Mouse (Mus musculus): ENCODE data around the gene Ehd1.

The Ehd1 gene

DNA sequence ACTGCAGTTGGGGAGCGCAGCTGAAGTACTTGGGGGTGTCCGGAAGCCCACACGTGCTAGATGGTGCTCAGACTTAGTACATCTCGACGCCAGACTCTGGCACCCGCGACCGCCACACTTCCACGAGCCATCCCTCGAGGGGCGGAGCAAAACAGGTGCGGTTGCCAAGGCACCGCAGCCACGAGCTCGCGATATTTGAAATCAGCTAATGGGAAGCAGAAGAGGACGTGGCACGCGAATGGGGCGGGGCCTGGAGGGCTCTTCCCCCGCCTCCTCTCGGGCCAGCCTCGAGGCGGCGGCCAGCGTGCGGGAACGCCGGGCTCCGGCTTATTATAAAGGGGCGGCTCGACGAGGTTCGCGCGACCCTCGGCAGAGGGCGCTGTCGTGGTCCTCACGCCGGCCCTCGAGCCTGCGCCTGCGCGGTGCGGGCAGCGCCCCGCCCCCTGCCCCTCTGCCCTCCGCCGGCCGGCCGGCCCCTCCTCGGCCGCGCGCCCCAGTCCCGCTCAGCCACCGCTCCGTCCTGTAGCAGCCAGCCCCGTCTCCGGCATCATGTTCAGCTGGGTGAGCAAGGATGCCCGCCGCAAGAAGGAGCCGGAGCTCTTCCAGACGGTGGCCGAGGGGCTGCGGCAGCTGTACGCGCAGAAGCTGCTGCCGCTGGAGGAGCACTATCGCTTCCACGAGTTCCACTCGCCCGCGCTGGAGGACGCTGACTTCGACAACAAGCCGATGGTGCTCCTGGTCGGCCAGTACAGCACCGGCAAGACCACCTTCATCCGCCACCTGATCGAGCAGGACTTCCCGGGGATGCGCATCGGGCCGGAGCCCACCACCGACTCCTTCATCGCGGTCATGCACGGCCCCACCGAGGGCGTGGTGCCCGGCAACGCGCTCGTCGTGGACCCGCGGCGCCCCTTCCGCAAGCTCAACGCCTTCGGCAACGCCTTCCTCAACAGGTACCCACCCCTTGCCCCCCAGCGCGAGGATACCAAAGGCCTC, at the start of gene Ehd1:
TSS of gene Ehd1 (plus strand) at position 300 of the 996 bp plus-strand sequence.
- peak; percentile 98 for DNase-seq

DNA sequence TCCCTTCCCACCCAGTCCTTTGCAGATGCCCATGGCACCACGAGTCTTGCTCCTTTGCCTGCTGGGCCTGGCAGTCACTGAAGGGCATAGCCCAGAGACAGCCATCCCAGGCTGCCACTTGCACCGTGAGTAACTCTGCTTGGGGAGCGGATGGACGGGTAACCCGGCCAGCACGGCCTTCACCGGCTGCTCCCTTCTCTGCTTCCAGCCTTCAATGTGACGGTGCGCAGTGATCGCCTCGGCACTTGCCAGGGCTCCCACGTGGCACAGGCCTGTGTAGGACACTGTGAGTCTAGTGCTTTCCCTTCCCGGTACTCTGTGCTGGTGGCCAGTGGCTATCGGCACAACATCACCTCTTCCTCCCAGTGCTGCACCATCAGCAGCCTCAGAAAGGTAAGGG, 49.8 kb upstream of the Ehd1 start:
- no peak for DNase-seq

DNA sequence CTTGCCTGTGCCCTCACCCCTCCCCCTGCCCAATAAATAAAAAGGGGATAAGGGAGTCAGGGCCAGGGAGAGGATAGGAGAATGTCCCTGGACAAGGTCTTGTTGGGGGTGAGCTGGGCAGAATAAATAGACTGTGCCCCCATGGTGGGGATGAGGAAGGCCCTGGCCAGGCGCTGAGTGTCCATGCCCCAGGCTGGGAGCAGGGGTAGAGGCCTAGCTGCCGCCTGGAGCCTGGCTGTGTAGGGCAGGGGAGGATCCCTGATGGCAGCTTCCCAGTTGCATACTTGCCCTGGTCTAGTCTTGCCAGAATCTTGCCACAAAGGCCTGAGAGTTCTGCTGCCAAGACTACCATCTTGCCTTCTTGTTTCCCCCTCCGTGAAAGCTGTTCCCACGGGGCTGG, 48.7 kb upstream of the Ehd1 start:
- DNase-seq = no peak

DNA sequence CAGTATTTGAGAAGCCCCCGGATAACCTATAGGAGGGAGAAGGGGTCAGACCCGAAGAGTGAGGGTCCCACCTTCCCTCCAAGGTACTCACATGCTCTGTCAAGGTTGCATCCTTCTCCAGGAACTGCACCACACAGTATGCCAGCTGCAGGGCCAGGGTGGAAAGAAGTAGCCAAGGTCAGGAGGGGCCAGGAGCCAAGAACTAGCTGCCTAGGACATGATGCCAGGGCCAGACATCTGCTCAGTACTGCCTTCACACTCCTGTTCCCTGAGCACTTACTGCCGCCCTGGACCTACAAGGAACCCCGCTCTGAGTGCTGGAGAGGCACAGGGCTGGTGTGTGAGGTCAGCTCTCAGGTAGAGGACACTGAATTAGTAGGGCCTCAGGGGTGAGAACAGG, 46.1 kb upstream of the Ehd1 start:
- no peak for DNase-seq

DNA sequence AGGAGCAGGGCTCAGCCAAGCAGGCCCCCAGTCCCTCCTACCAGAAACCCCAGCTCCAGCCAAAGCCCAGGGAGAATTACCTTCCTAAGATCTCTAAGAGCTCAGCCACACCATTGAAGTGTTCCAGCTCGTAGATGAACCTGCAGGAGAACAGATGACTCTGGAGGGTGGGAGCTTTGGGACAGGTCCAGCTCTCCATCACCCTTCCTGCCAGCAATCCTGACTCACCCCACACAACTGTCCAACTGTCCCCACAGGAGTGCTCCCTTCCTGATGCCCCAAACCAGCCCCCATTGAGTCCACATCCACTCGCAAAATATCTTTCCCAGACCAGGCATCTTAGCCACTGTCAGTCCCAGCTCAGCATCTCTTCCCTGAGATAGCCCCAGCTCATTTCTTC, 45.5 kb upstream of the Ehd1 start:
- peak; percentile 26 for DNase-seq

DNA sequence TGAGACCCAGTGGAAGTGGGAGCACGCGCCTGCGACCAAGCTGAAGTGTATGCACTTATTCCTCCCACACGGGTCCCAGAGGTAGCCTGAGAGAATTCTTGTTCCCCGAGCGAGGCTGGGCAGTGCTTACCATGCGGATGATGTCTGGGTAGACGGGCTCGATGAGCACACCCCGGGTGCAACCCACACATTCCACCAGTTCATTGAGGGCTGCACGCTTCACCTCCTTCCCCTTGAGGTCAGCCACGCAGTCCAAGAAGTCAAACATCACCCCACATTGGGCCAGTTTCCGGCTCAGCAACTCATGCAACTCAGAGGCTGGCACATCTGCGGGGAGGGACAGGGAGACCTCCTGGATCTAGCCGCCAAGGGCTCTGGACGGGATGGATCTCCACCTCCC, 42.9 kb upstream of the Ehd1 start:
- peak; percentile 24 for DNase-seq

DNA sequence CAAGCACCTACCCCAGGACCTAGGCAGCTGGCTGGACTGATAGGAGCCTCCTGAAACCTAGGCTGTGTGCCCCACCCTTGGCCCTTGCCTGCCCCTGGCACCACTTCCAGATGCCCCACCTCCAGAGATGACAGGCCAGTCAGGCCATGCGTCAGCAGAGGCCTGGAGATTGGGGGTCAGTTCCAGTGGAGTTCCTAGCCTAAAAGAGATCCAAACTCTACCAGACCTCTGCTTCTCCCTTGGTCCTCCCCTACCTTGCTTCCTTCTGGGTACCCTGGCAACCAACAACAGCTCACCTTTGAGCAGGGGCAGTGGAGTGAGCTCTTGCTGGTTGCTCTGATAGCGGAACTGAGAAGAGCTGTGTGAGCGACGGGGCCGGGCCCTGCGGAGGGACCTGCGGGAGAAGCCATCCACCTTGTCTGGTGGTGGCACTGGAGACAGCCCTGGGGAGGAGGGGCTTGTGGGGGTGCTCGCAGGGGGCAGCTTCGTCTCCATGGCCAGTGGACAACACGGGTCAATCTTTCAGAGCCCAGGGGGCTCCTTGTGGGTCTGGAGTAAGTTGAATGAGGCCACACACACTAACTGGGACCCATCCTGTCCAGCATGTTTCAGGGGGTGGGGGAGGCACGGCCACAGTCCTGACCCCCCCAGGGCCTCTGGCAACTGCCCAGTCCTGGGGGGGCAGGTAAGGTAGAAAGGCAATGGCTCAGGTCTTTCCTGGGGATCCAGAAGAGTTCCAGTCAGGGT, 42.0 kb upstream of the Ehd1 start:
- peak; percentile 58 for DNase-seq

DNA sequence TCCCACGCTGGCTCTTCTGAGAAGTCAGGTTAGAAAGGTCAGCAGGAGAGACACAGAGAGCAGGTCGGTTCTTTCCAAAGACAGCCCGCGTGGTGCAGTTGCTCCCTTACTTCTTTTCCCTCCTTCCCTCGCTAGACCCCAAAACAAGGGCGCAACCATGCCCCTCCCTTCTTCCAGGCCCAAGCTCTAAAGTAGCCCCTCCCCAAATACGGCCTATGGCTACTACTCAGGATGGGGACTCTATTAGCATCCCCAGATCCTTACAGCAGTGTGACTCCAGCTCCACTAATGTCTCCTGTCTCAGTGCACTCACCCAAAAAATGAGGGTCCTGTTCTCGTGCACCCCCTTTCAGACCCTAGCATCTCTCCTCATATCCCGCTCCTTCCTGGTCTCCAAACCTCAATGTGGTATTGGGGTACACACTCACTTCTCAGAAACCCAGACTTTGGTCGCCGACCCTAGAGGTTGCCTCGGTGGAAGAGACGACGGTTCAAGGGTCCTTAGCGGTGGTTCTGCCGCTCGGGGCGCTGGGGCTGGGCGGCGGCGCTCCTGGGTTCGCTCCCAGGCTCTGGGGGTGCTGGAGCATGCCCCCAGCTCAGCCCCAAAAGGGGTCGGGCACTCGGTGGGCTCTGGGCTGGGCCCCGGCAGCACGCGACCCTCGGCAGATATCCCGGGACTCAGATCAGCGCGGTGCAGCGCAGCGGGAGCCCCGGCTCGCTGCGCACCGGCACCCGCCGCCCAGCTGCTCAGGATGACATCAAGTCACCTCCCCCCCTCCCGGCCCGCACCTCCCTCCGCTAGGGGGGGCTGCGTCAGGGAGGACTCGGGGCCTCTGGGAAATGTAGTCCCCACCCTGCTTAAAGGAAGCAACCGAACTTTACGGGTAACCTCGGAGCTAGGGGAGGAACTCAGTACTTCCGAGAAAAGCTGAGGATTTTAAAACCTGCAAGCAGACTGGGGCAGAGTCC, 41.2 kb upstream of the Ehd1 start, which contains the start of gene Ppp2r5b:
TSS of gene Ppp2r5b (minus strand) at position 789 of the 969 bp plus-strand sequence.
- peak; percentile 94 for DNase-seq

DNA sequence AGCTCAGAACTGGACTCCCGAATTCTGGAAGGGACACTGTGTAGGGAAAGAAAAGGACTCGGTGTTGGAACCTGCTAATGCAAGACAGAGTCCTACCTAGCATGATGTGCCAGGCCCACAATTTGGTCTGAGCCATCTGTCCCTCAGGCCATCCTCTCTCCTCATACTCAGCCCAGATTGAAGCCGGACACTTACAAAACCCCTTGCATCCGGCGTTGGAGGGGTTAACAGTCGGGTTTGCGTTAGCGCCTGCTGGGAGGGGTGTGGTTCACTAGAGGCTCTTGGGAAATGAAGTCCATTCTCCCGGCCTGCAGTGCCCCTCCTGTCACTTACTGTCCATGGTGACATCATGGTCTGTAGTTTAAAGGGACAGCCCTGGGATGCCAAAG, 40.5 kb upstream of the Ehd1 start:
- peak; percentile 92 for DNase-seq

DNA sequence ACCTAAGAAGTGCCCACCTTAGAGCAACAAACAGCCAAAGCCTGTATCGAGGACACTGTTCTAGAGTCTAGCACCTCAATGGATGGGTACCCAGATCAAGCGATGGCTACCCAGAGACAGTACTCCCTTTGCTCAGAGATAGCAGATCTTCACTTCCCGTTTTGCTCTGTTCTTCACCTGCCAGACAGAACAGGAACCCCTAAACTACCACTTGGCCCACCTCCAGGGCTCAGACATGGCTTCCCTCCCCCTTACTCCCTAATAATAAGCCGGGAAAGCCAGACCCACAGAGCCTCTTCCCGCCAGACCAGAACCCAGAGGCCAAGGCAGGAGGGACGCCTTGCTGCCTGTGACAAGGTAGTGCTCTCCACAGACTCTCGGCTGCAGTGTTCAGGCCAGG, 39.7 kb upstream of the Ehd1 start:
- DNase-seq = peak; percentile 57

DNA sequence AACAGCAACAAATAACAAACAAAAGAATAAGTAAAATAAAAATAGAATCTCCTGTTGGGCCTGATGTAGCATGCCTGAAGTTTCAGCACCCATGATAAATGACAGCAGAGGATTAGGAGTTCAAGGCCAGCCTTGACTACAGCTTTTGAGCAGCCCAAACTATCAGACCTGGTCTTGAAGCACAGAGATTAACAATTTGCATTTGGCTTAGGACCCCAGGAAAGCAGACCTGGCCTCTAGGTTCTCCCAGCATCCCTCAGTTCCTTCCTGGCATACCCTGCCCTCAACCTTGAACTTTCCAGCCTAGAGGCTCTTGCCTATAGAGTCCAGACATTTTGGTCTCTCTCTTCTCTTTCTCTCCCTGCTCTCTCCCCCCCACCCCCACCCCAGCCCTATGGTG, 37.8 kb upstream of the Ehd1 start:
- peak; percentile 2 for DNase-seq

DNA sequence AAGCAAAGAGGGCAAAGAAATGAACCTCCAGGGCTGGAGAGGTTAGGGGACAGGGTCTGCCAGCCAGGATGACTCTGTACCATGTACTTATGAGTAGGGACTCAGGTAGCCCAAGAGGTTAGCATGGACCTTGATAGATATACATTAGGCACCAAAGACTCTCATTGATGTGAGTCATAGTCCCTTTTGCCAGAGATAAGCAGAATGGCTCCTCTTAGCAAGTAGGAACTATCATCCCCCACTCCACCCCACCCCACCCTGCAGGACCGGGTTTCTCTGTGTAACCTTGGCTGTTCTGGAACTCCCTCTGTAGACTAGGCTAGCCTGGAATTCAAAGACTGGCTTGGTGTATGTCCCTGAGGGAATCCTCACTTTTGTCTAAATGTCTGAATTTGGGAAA, 36.4 kb upstream of the Ehd1 start:
- DNase-seq = peak; percentile 6

DNA sequence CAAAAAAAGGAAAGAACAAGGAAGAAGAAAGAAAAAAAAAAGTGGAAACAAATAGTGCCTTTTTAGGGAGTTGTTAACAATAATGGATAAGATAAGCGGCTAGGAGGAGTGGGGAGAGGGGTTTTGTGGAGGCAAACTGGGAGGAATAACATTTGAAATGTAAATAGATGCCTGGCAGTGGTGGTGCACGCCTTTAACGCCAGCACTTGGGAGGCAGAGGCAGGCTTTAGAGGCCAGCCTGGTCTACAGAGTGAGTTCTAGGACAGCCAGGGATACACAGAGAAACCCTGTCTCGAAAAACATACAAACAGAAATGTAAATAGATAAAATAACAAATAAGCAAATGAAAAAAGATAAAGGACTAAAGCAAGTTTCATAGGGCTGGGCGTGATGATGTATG, 35.8 kb upstream of the Ehd1 start:
- DNase-seq = no peak

DNA sequence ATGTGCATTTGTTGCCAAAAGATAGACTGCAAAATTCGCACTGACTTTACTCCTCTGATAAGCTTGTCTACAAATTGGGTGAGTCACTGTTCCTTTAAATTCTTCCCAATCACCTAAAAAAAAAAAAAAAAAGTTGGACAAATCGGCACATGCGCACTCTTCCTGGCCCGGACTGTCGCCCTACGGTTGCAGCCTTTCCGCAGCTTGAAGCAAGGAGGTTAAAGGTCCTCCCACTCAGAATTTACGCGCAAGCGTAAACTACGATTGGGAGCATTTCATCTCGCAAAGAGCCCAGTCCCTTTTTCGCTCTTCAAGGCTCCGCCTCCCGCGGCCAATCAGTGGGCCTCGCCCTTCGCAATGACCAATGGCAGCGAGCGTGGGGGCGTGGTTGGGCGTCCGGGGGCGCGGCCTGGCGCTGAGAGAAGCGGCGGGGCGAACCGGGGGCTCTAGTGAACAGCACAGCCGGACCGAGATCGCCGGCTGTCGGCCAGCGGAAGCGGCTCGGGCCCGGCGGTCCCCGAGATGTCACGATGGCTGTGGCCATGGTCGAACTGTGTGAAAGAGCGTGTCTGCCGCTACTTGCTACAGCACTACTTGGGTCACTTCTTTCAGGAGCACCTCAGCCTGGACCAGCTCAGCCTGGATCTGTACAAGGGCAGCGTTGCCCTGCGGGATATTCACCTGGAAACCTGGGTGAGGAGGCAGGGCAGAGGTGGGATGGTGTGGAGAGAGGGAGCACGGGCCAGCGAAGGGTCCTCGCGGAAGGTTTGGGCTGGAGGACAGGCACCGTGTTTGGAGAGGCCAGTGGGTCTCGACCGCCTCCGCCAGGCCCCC, 35.0 kb upstream of the Ehd1 start, which contains the start of gene Atg2a:
TSS of gene Atg2a (plus strand) at position 395 of the 834 bp plus-strand sequence.
- peak; percentile 98 for DNase-seq

DNA sequence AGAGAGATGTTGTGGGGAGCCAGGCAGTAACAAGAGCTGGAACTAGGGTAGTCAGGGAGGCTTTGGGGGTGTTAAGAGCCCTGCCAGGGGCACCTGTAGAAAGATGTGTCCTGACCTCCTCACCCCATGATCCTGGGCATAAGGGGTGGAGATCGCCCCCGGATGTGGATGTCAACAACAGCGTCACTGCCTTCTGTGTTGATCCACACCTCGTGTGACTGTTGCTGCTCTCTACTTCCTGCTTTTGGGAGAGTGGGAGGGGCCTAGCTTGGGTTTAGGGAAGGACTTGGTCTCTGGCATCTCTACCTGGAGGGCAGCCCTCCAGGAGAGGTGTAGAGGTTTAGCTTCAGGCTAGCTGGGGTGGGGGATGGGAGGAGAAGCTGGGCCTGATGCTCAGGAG, 34.2 kb upstream of the Ehd1 start:
- no peak for DNase-seq

DNA sequence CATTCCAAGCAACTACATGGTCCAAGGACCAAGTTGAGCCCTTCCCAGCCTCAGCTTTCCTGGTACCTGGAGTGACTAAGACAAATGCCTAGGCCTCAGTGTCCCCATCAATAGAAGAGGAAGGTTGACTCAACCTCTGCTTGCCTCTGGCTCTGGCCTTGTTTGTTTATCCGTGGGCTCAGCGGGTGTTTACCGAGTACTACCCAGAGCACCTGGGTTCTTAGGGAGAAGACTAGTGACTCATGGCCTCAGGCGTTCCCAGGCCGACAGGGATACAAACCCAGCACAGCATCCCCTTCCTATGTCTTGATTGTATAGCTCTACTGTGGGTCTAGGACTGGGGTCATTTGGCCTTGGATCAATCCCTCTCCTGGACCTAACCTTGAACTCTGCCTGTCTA, 33.3 kb upstream of the Ehd1 start:
- DNase-seq = no peak

DNA sequence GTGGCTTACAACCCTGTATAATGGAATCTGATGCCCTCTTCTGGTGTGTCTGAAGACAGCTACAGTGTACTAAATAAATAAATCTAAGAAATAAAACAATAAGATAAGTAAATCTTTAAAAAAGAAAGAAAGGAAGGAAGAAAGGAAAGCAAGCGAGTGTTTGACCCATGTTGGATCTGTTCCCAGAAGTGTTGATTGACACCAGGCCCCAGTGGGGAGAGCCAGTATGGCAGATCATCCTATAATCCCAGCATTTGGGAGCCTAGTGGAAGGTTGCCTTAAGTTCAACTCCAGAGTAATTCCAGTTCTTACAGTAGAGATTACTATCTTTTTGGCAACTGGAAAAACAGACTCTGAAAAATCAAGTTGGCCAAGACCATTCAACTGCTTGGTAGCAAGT, 30.7 kb upstream of the Ehd1 start:
- no peak for DNase-seq

DNA sequence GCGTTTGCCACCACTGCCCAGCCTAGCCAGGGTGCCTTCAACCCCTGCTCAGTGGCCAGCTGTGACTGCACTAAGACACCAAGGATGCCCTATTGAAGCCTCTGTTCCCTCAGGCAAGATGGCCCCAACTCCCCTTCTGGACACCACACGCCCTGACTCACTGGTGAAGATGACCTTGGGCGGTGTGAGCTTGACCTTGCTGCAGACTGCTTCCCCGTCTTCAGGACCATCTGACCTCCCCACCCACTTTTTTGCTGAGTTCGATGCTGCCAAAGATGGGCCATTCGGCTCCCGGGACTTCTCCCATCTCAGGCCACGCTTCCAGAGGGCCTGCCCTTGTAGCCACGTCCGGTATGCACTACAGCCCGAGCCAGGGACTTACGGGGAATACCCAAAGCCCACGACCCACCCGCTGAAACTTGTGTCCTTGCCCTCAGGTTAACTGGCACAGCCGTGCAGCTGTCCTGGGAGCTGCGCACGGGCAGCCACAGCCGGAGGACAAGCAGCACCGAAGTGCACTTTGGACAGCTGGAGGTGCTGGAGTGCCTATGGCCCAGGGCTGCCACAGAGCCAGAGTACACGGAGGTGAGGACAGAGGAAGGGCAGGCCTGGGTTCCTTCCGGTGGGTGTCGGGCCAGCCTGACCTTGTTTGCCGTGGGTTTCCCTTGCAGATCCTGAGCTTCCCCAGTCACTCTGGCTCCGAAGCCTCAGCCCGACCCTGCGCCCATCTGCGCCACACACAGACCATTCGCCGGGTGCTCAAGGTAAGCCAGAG, 28.8 kb upstream of the Ehd1 start:
- DNase-seq = no peak

DNA sequence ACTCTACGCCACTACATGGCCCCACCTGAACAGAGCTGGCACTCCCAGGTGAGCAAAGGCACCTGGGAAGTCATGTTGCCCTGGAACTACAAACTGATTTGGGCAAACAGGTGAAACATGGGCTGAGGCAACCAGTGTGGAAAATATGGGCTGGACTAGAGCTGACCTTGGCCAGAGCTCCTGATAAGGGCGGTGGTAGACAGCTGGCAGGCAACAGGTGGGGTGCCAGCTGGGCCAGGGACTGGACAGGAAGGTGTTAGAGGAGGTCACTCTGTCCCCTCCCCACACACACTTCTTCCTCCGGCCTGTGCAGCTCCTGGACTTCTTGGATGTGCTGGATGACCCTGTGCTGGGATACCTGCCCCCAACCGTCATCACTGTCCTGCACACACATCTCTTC, 23.5 kb upstream of the Ehd1 start:
- no peak for DNase-seq

DNA sequence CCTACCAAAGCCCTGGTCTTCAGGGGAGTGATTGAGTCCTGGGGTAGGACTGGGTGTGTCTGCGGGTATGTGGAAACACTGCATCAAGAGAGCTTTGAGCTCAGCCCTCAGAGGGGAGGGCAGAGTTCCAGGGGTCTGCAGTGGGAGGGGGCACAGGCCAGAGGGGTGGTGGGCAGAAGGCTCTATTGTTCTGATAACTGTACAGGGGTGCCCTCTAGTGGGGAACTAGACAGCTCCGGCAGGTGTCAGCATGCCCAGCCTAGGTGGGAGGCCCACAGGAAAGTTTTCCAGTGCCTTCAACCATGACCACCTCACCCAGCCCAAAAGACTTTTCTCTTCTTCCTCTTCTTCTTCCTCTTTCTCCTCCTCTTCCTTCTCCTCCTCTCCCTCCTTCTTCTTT, 16.1 kb upstream of the Ehd1 start:
- DNase-seq = no peak

DNA sequence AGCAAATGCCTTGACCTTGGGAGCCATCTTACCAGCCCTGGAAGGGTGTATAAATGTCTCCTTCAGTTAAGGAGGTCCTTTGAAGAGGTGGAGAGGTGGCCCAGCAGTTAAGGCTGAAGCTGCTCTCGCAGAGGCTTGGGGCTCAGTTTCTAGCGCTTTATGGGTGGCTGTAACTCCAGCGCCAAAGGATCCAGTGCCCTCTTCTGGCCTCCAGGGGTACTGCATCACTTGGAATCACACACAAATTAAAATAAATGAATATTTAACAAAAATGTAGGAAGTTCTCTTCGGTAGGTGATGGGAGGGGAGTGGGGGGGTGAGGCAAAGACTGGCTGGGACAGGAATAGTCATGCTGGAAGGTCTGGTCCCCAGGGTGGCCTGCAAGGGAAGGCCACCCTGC, 15.6 kb upstream of the Ehd1 start:
- DNase-seq = no peak
